Mouse (Mus musculus): Measurements from ENCODE around the gene Kdm5b. TPM values are rescaled to one million over a fixed set of nuclear protein-coding genes. Genes with fewer than 3 reads are reported as not detected.

The Kdm5b gene
- polyA plus RNA-seq, 1 experiment from 2014 or later: 12.6 TPM

- no peak overlapping the region for H3K4me2 ChIP-seq (replicated peaks; ENCODE audit: low read depth)
- H3K4me1 ChIP-seq (replicated peaks; ENCODE audit: control insufficient read depth, insufficient read depth, low read length): no peaks in the 10 kb centered on the region
- no peak for ATAC-seq
- no peak for TF ChIP-seq CTCF (IDR thresholded peaks at IDR 0.05; ENCODE audit: low read depth)
- H3K4me3 ChIP-seq (ENCODE audit: low read depth, low read length): no peak overlapping the region
- no peaks in the 10 kb centered on the region for H3K36me3 ChIP-seq (ENCODE audit: control insufficient read depth, insufficient read depth)
- H3K27ac ChIP-seq (ENCODE audit: low read depth, low read length): no peak overlapping the region
- H3K9ac ChIP-seq (ENCODE audit: low read depth, low read length): no peak overlapping the region
- WGBS: 66% methylated on average over 3 of the region's 3 CpGs
- H3K27me3 ChIP-seq (replicated peaks; ENCODE audit: control insufficient read depth, insufficient read depth, low read length): no peaks in the 10 kb centered on the region
- H3K9me3 ChIP-seq (ENCODE audit: control insufficient read depth): no peaks in the 10 kb centered on the region
Measured at GRCm38 (mm10) chr1:134535513-134535912, 24.5 kb upstream of the Kdm5b start.

GRCm38 (mm10) chr1:134540610-134541009, 19.4 kb upstream of the Kdm5b start:
- no peaks in the 10 kb centered on the region for H3K4me1 ChIP-seq (replicated peaks; ENCODE audit: control insufficient read depth, insufficient read depth, low read length)
- H3K9me3 ChIP-seq (ENCODE audit: control insufficient read depth): no peaks in the 10 kb centered on the region
- H3K4me3 ChIP-seq (ENCODE audit: low read depth, low read length): no peak overlapping the region
- H3K27me3 ChIP-seq (replicated peaks; ENCODE audit: control insufficient read depth, insufficient read depth, low read length): no peaks in the 10 kb centered on the region
- no peak for ATAC-seq
- no peaks in the 10 kb centered on the region for H3K36me3 ChIP-seq (ENCODE audit: control insufficient read depth, insufficient read depth)
- no peak overlapping the region for H3K4me2 ChIP-seq (replicated peaks; ENCODE audit: low read depth)
- H3K9ac ChIP-seq (ENCODE audit: low read depth, low read length): no peak overlapping the region
- TF ChIP-seq CTCF (IDR thresholded peaks at IDR 0.05; ENCODE audit: low read depth): no peak
- no peak overlapping the region for H3K27ac ChIP-seq (ENCODE audit: low read depth, low read length)
- 89% methylated on average over 10 of the region's 10 CpGs for WGBS

GRCm38 (mm10) chr1:134548231-134548630, 11.7 kb upstream of the Kdm5b start:
- Histone ChIP-seq H3K4me1 (replicated peaks; ENCODE audit: control insufficient read depth, insufficient read depth, low read length) (no peaks in the 10 kb centered on the region), H3K27me3 (replicated peaks; ENCODE audit: control insufficient read depth, insufficient read depth, low read length) (no peaks in the 10 kb centered on the region), H3K4me2 (replicated peaks; ENCODE audit: low read depth) (no peak overlapping the region), H3K27ac (ENCODE audit: low read depth, low read length) (no peak overlapping the region), H3K36me3 (ENCODE audit: control insufficient read depth, insufficient read depth) (no peaks in the 10 kb centered on the region), H3K4me3 (ENCODE audit: low read depth, low read length) (no peak overlapping the region), H3K9me3 (ENCODE audit: control insufficient read depth) (no peaks in the 10 kb centered on the region), H3K9ac (ENCODE audit: low read depth, low read length) (no peak overlapping the region)
- TF ChIP-seq CTCF (IDR thresholded peaks at IDR 0.05; ENCODE audit: low read depth): no peak
- no peak for ATAC-seq
- 76% methylated on average over 4 of the region's 4 CpGs for WGBS

- Histone ChIP-seq H3K27ac (ENCODE audit: low read depth, low read length) (no peak within 1 kb of the TSS), H3K27me3 (replicated peaks; ENCODE audit: control insufficient read depth, insufficient read depth, low read length) (no peaks in the 10 kb centered on the region), H3K4me2 (replicated peaks; ENCODE audit: low read depth) (no peak within 1 kb of the TSS), H3K4me3 (ENCODE audit: low read depth, low read length) (no peak within 1 kb of the TSS), H3K36me3 (ENCODE audit: control insufficient read depth, insufficient read depth) (no peaks in the 10 kb centered on the region), H3K9ac (ENCODE audit: low read depth, low read length) (no peak within 1 kb of the TSS), H3K9me3 (ENCODE audit: control insufficient read depth) (no peaks in the 10 kb centered on the region), H3K4me1 (replicated peaks; ENCODE audit: control insufficient read depth, insufficient read depth, low read length) (no peaks in the 10 kb centered on the region)
- no peak for ATAC-seq
- 64% methylated on average over 7 of the region's 7 CpGs for WGBS
- TF ChIP-seq CTCF (IDR thresholded peaks at IDR 0.05; ENCODE audit: low read depth): no peak
Measured at GRCm38 (mm10) chr1:134549632-134550132, 10.3 kb upstream of the Kdm5b start, which contains the start of gene Mgat4e. Mgat4e (minus strand) TSS chr1:134549682.

GRCm38 (mm10) chr1:134551869-134552268, 8.1 kb upstream of the Kdm5b start:
- whole genome bisulfite sequencing: 83% methylated on average over 3 of the region's 3 CpGs
- H3K4me1 ChIP-seq (replicated peaks; ENCODE audit: control insufficient read depth, insufficient read depth, low read length): no peaks in the 10 kb centered on the region
- no peak for TF ChIP-seq CTCF (IDR thresholded peaks at IDR 0.05; ENCODE audit: low read depth)
- H3K9me3 ChIP-seq (ENCODE audit: control insufficient read depth): no peaks in the 10 kb centered on the region
- H3K27me3 ChIP-seq (replicated peaks; ENCODE audit: control insufficient read depth, insufficient read depth, low read length): no peaks in the 10 kb centered on the region
- H3K27ac ChIP-seq (ENCODE audit: low read depth, low read length): no peak overlapping the region
- no peak overlapping the region for H3K4me2 ChIP-seq (replicated peaks; ENCODE audit: low read depth)
- no peak overlapping the region for H3K9ac ChIP-seq (ENCODE audit: low read depth, low read length)
- no peak for ATAC-seq
- H3K4me3 ChIP-seq (ENCODE audit: low read depth, low read length): no peak overlapping the region
- H3K36me3 ChIP-seq (ENCODE audit: control insufficient read depth, insufficient read depth): no peaks in the 10 kb centered on the region

- ATAC-seq: no peak
- H3K27ac ChIP-seq (ENCODE audit: low read depth, low read length): no peak overlapping the region
- H3K4me1 ChIP-seq (replicated peaks; ENCODE audit: control insufficient read depth, insufficient read depth, low read length): no peaks in the 10 kb centered on the region
- no peak for TF ChIP-seq CTCF (IDR thresholded peaks at IDR 0.05; ENCODE audit: low read depth)
- no peak overlapping the region for H3K4me2 ChIP-seq (replicated peaks; ENCODE audit: low read depth)
- H3K4me3 ChIP-seq (ENCODE audit: low read depth, low read length): no peak overlapping the region
- no peaks in the 10 kb centered on the region for H3K9me3 ChIP-seq (ENCODE audit: control insufficient read depth)
- 70% methylated on average over 3 of the region's 3 CpGs for WGBS
- H3K9ac ChIP-seq (ENCODE audit: low read depth, low read length): no peak overlapping the region
- no peaks in the 10 kb centered on the region for H3K27me3 ChIP-seq (replicated peaks; ENCODE audit: control insufficient read depth, insufficient read depth, low read length)
- no peaks in the 10 kb centered on the region for H3K36me3 ChIP-seq (ENCODE audit: control insufficient read depth, insufficient read depth)
Measured at GRCm38 (mm10) chr1:134552396-134552795, 7.6 kb upstream of the Kdm5b start.
